Mouse (Mus musculus) lung, adult 2 months (tissue): ENCODE results near the gene Cldn6. TPM values are rescaled to one million over a fixed set of nuclear protein-coding genes. Genes with fewer than 3 reads are reported as not detected.

Experiments
- DNase-seq: peaks from one replicate; pipeline ENCODE4 v3.0.0; 2022
- H3K4me1 ChIP-seq: fragments of 200-500 bp; 2 replicates; pipeline ENCODE4 v1.6.1; 2011; ENCODE audit warnings: low read length; ENCODE audit not compliant: control insufficient read depth, insufficient read depth
- H3K4me3 ChIP-seq: fragments of 200-500 bp; replicated peaks from 2 replicates; pipeline ENCODE3; 2011; ENCODE audit warnings: low read depth, mild to moderate bottlenecking, control low read depth, low read length; ENCODE audit errors: extremely low read depth
- CTCF ChIP-seq: fragments of 200-500 bp; IDR thresholded peaks from 2 replicates; pipeline ENCODE4 v1.5.1; 2011; ENCODE audit warnings: mild to moderate bottlenecking, low read length, control low read depth; ENCODE audit not compliant: insufficient read depth
- POLR2A ChIP-seq: fragments of 200-500 bp; IDR thresholded peaks from 2 replicates; pipeline ENCODE4 v1.6.1; 2011; ENCODE audit warnings: low read depth, mild to moderate bottlenecking, control low read depth, low read length, borderline replicate concordance; ENCODE audit errors: extremely low read depth
- WGBS: fragments of 180-500 bp; shearing (Covaris S2); methylation state at CpG from one replicate; pipeline ENCODE4 v1.1.7; 2018; 5-methylcytosine and 5-hydroxymethylcytosine counted together
- polyA plus RNA-seq: library from polyadenylated mRNA; depleted of rRNA; stranded (reverse); fragments of >200 nt; gene quantifications from 2 replicates; pipeline ENCODE4 v1.2.3, GENCODE M21; 2012

Gene Cldn6
- polyA plus RNA-seq, 1 experiment: 0.86 TPM

- Histone ChIP-seq H3K4me3 (no peak overlapping the region), H3K4me1 (no peaks in the 10 kb centered on the region)
- TF ChIP-seq CTCF (no peak), POLR2A (no peak)
- DNase-seq: no peak
- 74% methylated on average over 3 of the region's 3 CpGs for WGBS
Measured at GRCm38 (mm10) chr17:23682530-23682929, 3.5 kb downstream of the Cldn6 start.

- TF ChIP-seq CTCF (no peak), POLR2A (no peak)
- no peak for DNase-seq
- Histone ChIP-seq H3K4me3 (no peak overlapping the region), H3K4me1 (no peaks in the 10 kb centered on the region)
- whole genome bisulfite sequencing: 32% methylated on average over 15 of the region's 15 CpGs
Measured at GRCm38 (mm10) chr17:23683226-23683625, 4.2 kb downstream of the Cldn6 start.

GRCm38 (mm10) chr17:23683856-23684672, 5.0 kb downstream of the Cldn6 start, which contains the start of gene Cldn9:
Cldn9 (minus strand) TSS chr17:23684026.
- Histone ChIP-seq H3K4me3 (no peak within 1 kb of the TSS), H3K4me1 (no peaks in the 10 kb centered on the region)
- WGBS: 39% methylated on average over 15 of the region's 15 CpGs
- DNase-seq: no peak
- TF ChIP-seq CTCF (no peak), POLR2A (no peak)

- Histone ChIP-seq H3K4me1 (peaks cover 5% of the 10 kb centered on the region), H3K4me3 (no peak overlapping the region)
- 64% methylated on average over 1 of the region's 1 CpGs for WGBS
- no peak for TF ChIP-seq CTCF
- TF ChIP-seq POLR2A: no peak
- no peak for DNase-seq
Measured at GRCm38 (mm10) chr17:23694491-23694890, 15.4 kb downstream of the Cldn6 start.

- TF ChIP-seq CTCF (no peak), POLR2A (no peak)
- WGBS: 41% methylated on average over 3 of the region's 3 CpGs
Measured at GRCm38 (mm10) chr17:23695801-23696200, 16.8 kb downstream of the Cldn6 start.

GRCm38 (mm10) chr17:23699131-23700077, 20.4 kb downstream of the Cldn6 start:
- DNase-seq: peak; percentile 48
- 4% methylated on average over 93 of the region's 101 CpGs for WGBS
- Histone ChIP-seq H3K4me1 (peaks cover 5% of the 10 kb centered on the region), H3K4me3 (peak overlapping the region; percentile 48)
- TF ChIP-seq POLR2A (no peak), CTCF (no peak)

More at GRCm38 (mm10) chr17:23695801-23696200, 16.8 kb downstream of the Cldn6 start:
- DNase-seq: no peak
- Histone ChIP-seq H3K4me1 (peaks cover 5% of the 10 kb centered on the region), H3K4me3 (no peak overlapping the region)

- WGBS: under 1% methylated on average over 24 of the region's 28 CpGs
- TF ChIP-seq CTCF (peak; percentile 69), POLR2A (no peak)
- DNase-seq: peak; percentile 80
- H3K4me3 ChIP-seq: peak overlapping the region; percentile 40
- peaks cover 5% of the 10 kb centered on the region for H3K4me1 ChIP-seq
Measured at GRCm38 (mm10) chr17:23700079-23700478, 21.0 kb downstream of the Cldn6 start.

GRCm38 (mm10) chr17:23703301-23703700, 24.3 kb downstream of the Cldn6 start:
- no peak for DNase-seq
- no peak overlapping the region for H3K4me3 ChIP-seq
- WGBS: 83% methylated on average over 9 of the region's 9 CpGs
- TF ChIP-seq POLR2A: no peak
- no peak for TF ChIP-seq CTCF
- H3K4me1 ChIP-seq: peaks cover 5% of the 10 kb centered on the region

- Histone ChIP-seq H3K4me1 (no peaks in the 10 kb centered on the region), H3K4me3 (no peak overlapping the region)
- TF ChIP-seq CTCF (no peak), POLR2A (no peak)
- 45% methylated on average over 7 of the region's 7 CpGs for WGBS
- DNase-seq: no peak
Measured at GRCm38 (mm10) chr17:23704741-23705140, 25.7 kb downstream of the Cldn6 start.
